Mouse (Mus musculus) myocyte (in vitro differentiated cells): Measurements from ENCODE around the gene Rbm10. TPM values are rescaled to one million over a fixed set of nuclear protein-coding genes. Genes with fewer than 3 reads are reported as not detected.

Source experiments
- H3K27me3 ChIP-seq: one replicate; pipeline ENCODE4 v1.6.1; 2011; ENCODE audit not compliant: control insufficient read depth, insufficient read depth, insufficient read length
- H3K36me3 ChIP-seq: one replicate; pipeline ENCODE4 v1.6.1; 2011; ENCODE audit not compliant: control insufficient read depth, insufficient read depth
- H3K4me2 ChIP-seq: one replicate; pipeline ENCODE4 v1.6.1; 2011; ENCODE audit warnings: low read depth, control low read depth
- H3K4me3 ChIP-seq: one replicate; pipeline ENCODE4 v1.5.1; 2011; ENCODE audit warnings: mild to moderate bottlenecking, control low read depth, moderate library complexity
- H3K79me2 ChIP-seq: one replicate; pipeline ENCODE4 v1.6.1; 2011; ENCODE audit not compliant: control insufficient read depth, insufficient read depth
- H3ac ChIP-seq: one replicate; pipeline ENCODE4 v1.6.1; 2011; ENCODE audit not compliant: control insufficient read depth, insufficient read length
- CEBPB ChIP-seq: IDR thresholded peaks from 2 replicates; pipeline ENCODE4 v1.6.1; 2011; ENCODE audit warnings: mild to moderate bottlenecking, moderate library complexity; ENCODE audit not compliant: poor library complexity, insufficient read depth, severe bottlenecking
- E2F4 ChIP-seq: IDR thresholded peaks from one replicate; pipeline ENCODE4 v1.6.1; 2011; ENCODE audit warnings: mild to moderate bottlenecking, control low read depth, moderate library complexity; ENCODE audit not compliant: insufficient read depth
- MAX ChIP-seq: IDR thresholded peaks from one replicate; pipeline ENCODE4 v1.6.1; 2011; ENCODE audit warnings: low read depth, mild to moderate bottlenecking, control low read depth
- MYOD1 ChIP-seq, 3 experiments: IDR thresholded peaks; one replicate each; pipeline ENCODE4 v1.6.1; 2011; ENCODE audit warnings: control low read depth in 2 of 3, low read depth in 2 of 3, mild to moderate bottlenecking in 2 of 3, moderate library complexity in 1 of 3; ENCODE audit not compliant: insufficient read length in 2 of 3, control insufficient read depth in 1 of 3
- MYOG ChIP-seq, 3 experiments: IDR thresholded peaks; one replicate each; pipeline ENCODE4 v1.6.1; 2011; ENCODE audit warnings: control low read depth in 2 of 3, low read depth in 2 of 3, mild to moderate bottlenecking in 2 of 3; ENCODE audit not compliant: insufficient read length in 2 of 3, control insufficient read depth in 1 of 3, insufficient read depth in 1 of 3
- POLR2A ChIP-seq: IDR thresholded peaks from one replicate; pipeline ENCODE4 v1.6.1; 2011; ENCODE audit warnings: low read depth, mild to moderate bottlenecking, control low read depth, moderate library complexity; ENCODE audit not compliant: insufficient read length
- POLR2AphosphoS2 ChIP-seq: IDR thresholded peaks from one replicate; pipeline ENCODE4 v1.6.1; 2011; ENCODE audit warnings: low read depth, control low read depth; ENCODE audit not compliant: insufficient read length
- REST ChIP-seq: IDR thresholded peaks from one replicate; pipeline ENCODE4 v1.6.1; 2011; ENCODE audit warnings: mild to moderate bottlenecking, control low read depth, moderate library complexity; ENCODE audit not compliant: insufficient read depth, insufficient read length
- SRF ChIP-seq: IDR thresholded peaks from one replicate; pipeline ENCODE4 v1.6.1; 2011; ENCODE audit warnings: low read depth; ENCODE audit not compliant: control insufficient read depth, insufficient read length
- TCF12 ChIP-seq: IDR thresholded peaks from one replicate; pipeline ENCODE4 v1.6.1; 2011; ENCODE audit warnings: mild to moderate bottlenecking, control low read depth; ENCODE audit not compliant: poor library complexity, insufficient read depth, severe bottlenecking
- TCF3 ChIP-seq: IDR thresholded peaks from one replicate; pipeline ENCODE4 v1.6.1; 2011; ENCODE audit warnings: low read depth, control low read depth; ENCODE audit not compliant: insufficient read length
- USF1 ChIP-seq: IDR thresholded peaks from one replicate; pipeline ENCODE4 v1.6.1; 2011; ENCODE audit warnings: low read depth, mild to moderate bottlenecking, control low read depth, moderate library complexity
- polyA plus RNA-seq: library from polyadenylated mRNA; unstranded; fragments of >200 nt; fragmentation: generic; extraction: Trizol; gene quantifications from one replicate; pipeline ENCODE4 v1.2.1, GENCODE M21; 2012; ENCODE audit warnings: missing spikeins

Gene Rbm10
- polyA plus RNA-seq, 1 experiment = 38.1 TPM

- Histone ChIP-seq H3K4me2 (peak overlapping the region; percentile 69), H3K36me3 (no peaks in the 10 kb centered on the region), H3K79me2 (peaks cover 42% of the 10 kb centered on the region), H3K27me3 (no peaks in the 10 kb centered on the region), H3ac (peak overlapping the region; percentile 65), H3K4me3 (peak overlapping the region; percentile 95)
- TF ChIP-seq POLR2A (peak; percentile 84), POLR2AphosphoS2 (peak; percentile 95), MAX (no peak)
Observed at GRCm38 (mm10) chrX:20662716-20663443, 45.6 kb downstream of the Rbm10 start.

DNA sequence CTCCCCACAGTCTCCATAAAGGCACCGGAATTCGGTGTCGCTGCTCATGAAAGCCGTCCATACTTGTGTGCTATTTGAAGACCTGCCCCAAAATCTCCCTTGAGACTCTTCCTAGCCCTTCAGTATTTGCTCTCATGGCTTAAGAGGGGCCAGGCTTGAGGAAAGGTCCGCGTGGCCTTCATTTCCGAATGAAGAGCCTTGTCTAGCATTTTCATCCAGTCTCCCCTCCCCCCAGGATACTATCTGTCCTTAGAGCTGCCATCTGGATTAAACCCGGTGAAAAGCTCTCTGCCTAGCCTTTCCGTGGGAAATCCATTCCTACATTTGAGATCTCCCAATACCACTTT, 46.1 kb downstream of the Rbm10 start:
- peak overlapping the region; percentile 65 for H3ac ChIP-seq
- no peaks in the 10 kb centered on the region for H3K27me3 ChIP-seq
- TF ChIP-seq TCF12 = no peak
- no peak for TF ChIP-seq SRF
- no peak for TF ChIP-seq MYOD1 (IDR thresholded peaks at IDR 0.05; ENCODE audit: control insufficient read depth in 1 of 3, insufficient read length in 2 of 3, low read depth in 2 of 3)
- no peak for TF ChIP-seq MYOG (IDR thresholded peaks at IDR 0.05; ENCODE audit: control insufficient read depth in 1 of 3, insufficient read depth in 1 of 3, insufficient read length in 2 of 3, low read depth in 2 of 3)
- TF ChIP-seq POLR2A = no peak
- TF ChIP-seq POLR2AphosphoS2 = no peak
- TF ChIP-seq MAX = no peak
- TF ChIP-seq TCF3 = no peak
- H3K36me3 ChIP-seq = no peaks in the 10 kb centered on the region
- H3K79me2 ChIP-seq = peaks cover 42% of the 10 kb centered on the region
- peak overlapping the region; percentile 69 for H3K4me2 ChIP-seq
- peak overlapping the region; percentile 95 for H3K4me3 ChIP-seq

DNA sequence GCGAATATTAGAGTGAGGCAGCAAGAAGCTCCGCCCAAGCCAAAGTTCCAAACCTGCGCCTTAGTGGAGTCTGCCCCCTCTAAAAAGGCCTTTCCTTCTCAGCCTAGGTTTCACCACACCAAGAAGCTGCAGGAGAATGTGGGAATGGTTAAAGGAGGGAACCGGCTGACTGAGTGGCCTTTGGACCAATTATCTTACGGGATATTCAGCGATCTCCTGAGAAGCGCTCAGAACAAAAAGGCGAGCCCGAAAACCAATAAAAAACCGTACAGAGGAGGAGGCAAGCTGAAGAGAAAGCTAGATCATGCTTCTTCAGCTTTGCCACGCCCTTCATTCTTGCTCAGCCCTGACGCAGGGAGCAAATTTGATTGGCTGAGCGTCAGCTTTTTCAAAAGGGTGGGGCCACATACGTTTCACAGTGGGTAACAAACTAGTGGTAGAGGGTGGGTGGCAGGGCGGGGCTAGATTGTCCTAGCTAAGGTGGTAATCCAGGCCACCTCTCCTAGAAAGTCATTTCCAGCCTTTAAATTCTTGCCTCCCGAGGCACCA, 70.3 kb downstream of the Rbm10 start, which contains the start of gene Cdk16:
Gene Cdk16, plus strand, starts transcription at position 436 of the 549 bp plus-strand sequence.
- Histone ChIP-seq H3K36me3 (peaks cover 4% of the 10 kb centered on the region), H3K27me3 (no peaks in the 10 kb centered on the region)

GRCm38 (mm10) chrX:20688068-20688547, 70.8 kb downstream of the Rbm10 start:
- Histone ChIP-seq H3K4me3 (peak overlapping the region; percentile 42), H3ac (peak overlapping the region; percentile 90), H3K79me2 (peaks cover 41% of the 10 kb centered on the region), H3K27me3 (no peaks in the 10 kb centered on the region), H3K4me2 (peak overlapping the region; percentile 98), H3K36me3 (no peaks in the 10 kb centered on the region)
- TF ChIP-seq SRF (peak; percentile 45), REST (no peak), MYOD1 (IDR thresholded peaks at IDR 0.05; ENCODE audit: control insufficient read depth in 1 of 3, insufficient read length in 2 of 3, low read depth in 2 of 3) (no peak), MYOG (IDR thresholded peaks at IDR 0.05; ENCODE audit: control insufficient read depth in 1 of 3, insufficient read depth in 1 of 3, insufficient read length in 2 of 3, low read depth in 2 of 3) (peak in 1 of 3 experiments; percentile 35), TCF12 (no peak), USF1 (no peak), POLR2A (peak; percentile 62), POLR2AphosphoS2 (peak; percentile 66)

More for the DNA sequence above, 70.3 kb downstream of the Rbm10 start, which contains the start of gene Cdk16:
- TF ChIP-seq MAX (no peak), POLR2AphosphoS2 (no peak), E2F4 (peak; percentile 43)
- Histone ChIP-seq H3K4me3 (peak within 1 kb of the TSS; percentile 42), H3K79me2 (peaks cover 40% of the 10 kb centered on the region), H3ac (peak within 1 kb of the TSS; percentile 90), H3K4me2 (peak within 1 kb of the TSS; percentile 98)

GRCm38 (mm10) chrX:20688615-20689014, 71.3 kb downstream of the Rbm10 start:
- H3K4me3 ChIP-seq = peak overlapping the region; percentile 42
- no peaks in the 10 kb centered on the region for H3K27me3 ChIP-seq
- peaks cover 2% of the 10 kb centered on the region for H3K36me3 ChIP-seq
- peaks cover 41% of the 10 kb centered on the region for H3K79me2 ChIP-seq
- no peak for TF ChIP-seq POLR2AphosphoS2
- no peak for TF ChIP-seq MYOG (IDR thresholded peaks at IDR 0.05; ENCODE audit: control insufficient read depth in 1 of 3, insufficient read depth in 1 of 3, insufficient read length in 2 of 3, low read depth in 2 of 3)
- no peak for TF ChIP-seq TCF3
- TF ChIP-seq POLR2A = no peak
- no peak for TF ChIP-seq SRF
- no peak for TF ChIP-seq E2F4
- TF ChIP-seq USF1 = no peak
- no peak for TF ChIP-seq MYOD1 (IDR thresholded peaks at IDR 0.05; ENCODE audit: control insufficient read depth in 1 of 3, insufficient read length in 2 of 3, low read depth in 2 of 3)
- TF ChIP-seq REST = no peak
- TF ChIP-seq TCF12 = no peak
- TF ChIP-seq CEBPB = no peak
- TF ChIP-seq MAX = no peak
- peak overlapping the region; percentile 90 for H3ac ChIP-seq
- peak overlapping the region; percentile 86 for H3K4me2 ChIP-seq
